Mouse (Mus musculus) hindbrain, embryonic 13.5 days (tissue): Measurements from ENCODE around the gene D17Wsu92e. TPM values are rescaled to one million over a fixed set of nuclear protein-coding genes. Genes with fewer than 3 reads are reported as not detected.

Experiments used
- ATAC-seq: fragments of 200-750 bp; cut with Nextera tagmentation; 2 replicates; pipeline ENCODE4 v1.8.0; 2017; ENCODE audit warnings: moderate TSS enrichment; ENCODE audit not compliant: low FRiP score
- H3K27ac ChIP-seq: fragments of 300-500 bp; sonication (generic); 2 replicates; pipeline ENCODE4 v1.5.1; 2015; ENCODE audit warnings: inconsistent platforms, mild to moderate bottlenecking, moderate library complexity
- H3K27me3 ChIP-seq: fragments of 300-500 bp; sonication (generic); 2 replicates; pipeline ENCODE4 v1.6.1; 2015; ENCODE audit warnings: mild to moderate bottlenecking, inconsistent platforms
- H3K36me3 ChIP-seq: fragments of 300-500 bp; sonication (generic); 2 replicates; pipeline ENCODE4 v1.6.1; 2015; ENCODE audit warnings: mild to moderate bottlenecking, inconsistent platforms
- H3K4me1 ChIP-seq: fragments of 300-500 bp; sonication (generic); replicated peaks from 2 replicates; pipeline ENCODE4 v1.6.1; 2015; ENCODE audit warnings: inconsistent platforms
- H3K4me2 ChIP-seq: fragments of 300-500 bp; sonication (generic); 2 replicates; pipeline ENCODE4 v1.6.1; 2015; ENCODE audit warnings: inconsistent platforms, mild to moderate bottlenecking, moderate library complexity
- H3K4me3 ChIP-seq: fragments of 300-500 bp; sonication (generic); 2 replicates; pipeline ENCODE4 v1.5.1; 2015; ENCODE audit warnings: mild to moderate bottlenecking, inconsistent platforms
- H3K9ac ChIP-seq: fragments of 300-500 bp; sonication (generic); 2 replicates; pipeline ENCODE4 v1.6.1; 2015; ENCODE audit warnings: mild to moderate bottlenecking, inconsistent platforms
- H3K9me3 ChIP-seq: fragments of 300-500 bp; sonication (generic); 2 replicates; pipeline ENCODE4 v1.6.1; 2016; ENCODE audit warnings: inconsistent platforms
- WGBS: fragments of 180-500 bp; shearing (Covaris S2); methylation state at CpG from one replicate; pipeline ENCODE4 v1.1.7; 2015; 5-methylcytosine and 5-hydroxymethylcytosine counted together
- polyA plus RNA-seq: library from polyadenylated mRNA; unstranded; fragments of >200 nt; fragmentation: Nextera tagmentation; extraction: Ambion mirVana; gene quantifications from 2 replicates; pipeline ENCODE4 v1.2.1, GENCODE M21; 2015

The D17Wsu92e gene
- polyA plus RNA-seq, 1 experiment from 2014 or later: 10.0 TPM

- Histone ChIP-seq H3K27me3 (no peaks in the 10 kb centered on the region), H3K9ac (peak overlapping the region; percentile 60), H3K36me3 (peaks cover 6% of the 10 kb centered on the region; the same call in 1 of the 2 replicates), H3K4me2 (peak overlapping the region; percentile 44), H3K9me3 (no peaks in the 10 kb centered on the region), H3K4me3 (no peak overlapping the region), H3K27ac (peak overlapping the region; percentile 95), H3K4me1 (peaks cover 48% of the 10 kb centered on the region)
- 23% methylated on average over 11 of the region's 11 CpGs for WGBS
- 0 out of 2 replicates have a peak, but pooled peaks have one; percentile 34 for ATAC-seq
Observed at GRCm38 (mm10) chr17:27797341-27797872, 23.0 kb downstream of the D17Wsu92e start.

- 40% methylated on average over 6 of the region's 6 CpGs for WGBS
- ATAC-seq: peak; percentile 82
Observed at GRCm38 (mm10) chr17:27796780-27797179, 23.7 kb downstream of the D17Wsu92e start.

DNA sequence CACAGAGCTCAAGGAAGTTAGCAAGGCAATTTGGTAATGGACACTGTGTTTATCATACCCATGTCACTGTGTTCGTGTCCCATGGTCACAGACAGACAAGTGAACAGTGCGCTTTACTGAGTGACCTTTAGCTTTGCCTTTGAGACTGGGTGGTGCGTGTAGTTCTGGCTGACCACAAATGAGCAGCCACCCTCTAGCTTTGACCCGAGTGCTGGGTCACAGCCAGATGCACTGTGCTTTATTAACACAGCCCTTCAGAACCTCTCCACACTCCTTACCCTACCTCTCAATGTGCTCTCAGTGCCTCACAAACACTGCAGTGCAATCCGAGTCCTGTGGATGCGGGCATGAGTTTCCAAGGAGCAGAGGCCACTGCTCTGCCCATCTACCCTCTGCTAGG is 27.3 kb downstream of the D17Wsu92e start:
- 91% methylated on average over 6 of the region's 6 CpGs for WGBS
- Histone ChIP-seq H3K27me3 (no peaks in the 10 kb centered on the region), H3K4me1 (peaks cover 29% of the 10 kb centered on the region), H3K4me3 (no peak overlapping the region), H3K9me3 (no peaks in the 10 kb centered on the region), H3K36me3 (peaks cover 15% of the 10 kb centered on the region), H3K27ac (no peak overlapping the region), H3K9ac (no peak overlapping the region), H3K4me2 (no peak overlapping the region)
- no peak for ATAC-seq

More at GRCm38 (mm10) chr17:27796780-27797179, 23.7 kb downstream of the D17Wsu92e start:
- no peak overlapping the region for H3K4me3 ChIP-seq
- peaks cover 6% of the 10 kb centered on the region; the same call in 1 of the 2 replicates for H3K36me3 ChIP-seq
- H3K9ac ChIP-seq: peak overlapping the region; percentile 60; the same call in 1 of the 2 replicates
- peak overlapping the region; percentile 44 for H3K4me2 ChIP-seq
- H3K27ac ChIP-seq: peak overlapping the region; percentile 95
- no peaks in the 10 kb centered on the region for H3K27me3 ChIP-seq
- no peaks in the 10 kb centered on the region for H3K9me3 ChIP-seq
- peaks cover 48% of the 10 kb centered on the region for H3K4me1 ChIP-seq

DNA sequence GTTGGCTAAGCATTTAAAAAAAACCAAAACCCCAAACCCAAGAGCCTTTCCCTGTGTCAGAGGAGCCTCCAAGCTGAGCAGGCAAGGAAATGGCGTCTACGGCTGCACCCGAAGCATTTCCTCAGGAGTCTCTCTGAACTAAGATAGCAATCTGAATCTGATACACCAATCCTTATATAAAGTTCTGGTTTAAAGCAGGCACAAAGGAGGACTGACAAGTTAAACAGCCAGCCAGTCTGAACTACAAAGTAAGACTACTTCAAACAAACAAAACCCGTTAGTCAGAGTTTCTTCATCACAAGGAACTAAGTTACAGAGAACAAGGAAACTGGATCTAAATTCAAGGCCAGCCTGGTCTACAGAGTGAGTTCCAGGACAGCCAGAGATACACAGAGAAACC is 27.9 kb downstream of the D17Wsu92e start:
- no peak for ATAC-seq
- Histone ChIP-seq H3K4me1 (peaks cover 23% of the 10 kb centered on the region), H3K4me2 (no peak overlapping the region), H3K27me3 (no peaks in the 10 kb centered on the region), H3K9ac (no peak overlapping the region), H3K9me3 (no peaks in the 10 kb centered on the region), H3K36me3 (peaks cover 15% of the 10 kb centered on the region), H3K4me3 (no peak overlapping the region), H3K27ac (no peak overlapping the region)
- 85% methylated on average over 4 of the region's 4 CpGs for WGBS

- 87% methylated on average over 2 of the region's 2 CpGs for WGBS
- Histone ChIP-seq H3K4me2 (no peak overlapping the region), H3K4me1 (peaks cover 14% of the 10 kb centered on the region), H3K9me3 (no peaks in the 10 kb centered on the region), H3K27me3 (no peaks in the 10 kb centered on the region), H3K36me3 (peaks cover 15% of the 10 kb centered on the region), H3K27ac (no peak overlapping the region), H3K9ac (no peak overlapping the region), H3K4me3 (no peak overlapping the region)
- no peak for ATAC-seq
Observed at GRCm38 (mm10) chr17:27791556-27791955, 28.9 kb downstream of the D17Wsu92e start.

DNA sequence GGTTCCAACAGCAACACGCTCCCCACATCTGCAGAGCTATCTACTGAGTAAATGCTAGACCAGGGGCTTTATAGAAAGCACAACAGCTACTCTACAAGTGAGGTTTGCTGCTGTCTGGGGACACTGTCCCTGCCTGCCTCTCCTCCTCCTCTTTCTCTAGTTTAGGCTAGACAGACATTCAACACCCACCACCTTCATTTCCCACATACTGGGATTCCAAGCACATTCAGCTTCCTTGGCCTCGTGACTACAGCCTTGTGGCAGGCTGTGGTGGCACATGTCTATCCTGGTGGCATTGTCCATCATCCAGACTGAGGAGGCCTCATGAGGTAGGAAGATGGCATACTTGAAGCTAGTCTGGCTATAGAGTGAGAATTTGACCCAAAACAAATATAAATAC is 29.5 kb downstream of the D17Wsu92e start:
- no peak overlapping the region for H3K27ac ChIP-seq
- no peak overlapping the region for H3K4me2 ChIP-seq
- H3K9ac ChIP-seq: no peak overlapping the region
- no peak for ATAC-seq
- no peaks in the 10 kb centered on the region for H3K27me3 ChIP-seq
- H3K36me3 ChIP-seq: peaks cover 18% of the 10 kb centered on the region
- H3K9me3 ChIP-seq: no peaks in the 10 kb centered on the region
- H3K4me1 ChIP-seq: peaks cover 8% of the 10 kb centered on the region; the same call in 1 of the 2 replicates
- WGBS: 87% methylated on average over 2 of the region's 2 CpGs
- no peak overlapping the region for H3K4me3 ChIP-seq

DNA sequence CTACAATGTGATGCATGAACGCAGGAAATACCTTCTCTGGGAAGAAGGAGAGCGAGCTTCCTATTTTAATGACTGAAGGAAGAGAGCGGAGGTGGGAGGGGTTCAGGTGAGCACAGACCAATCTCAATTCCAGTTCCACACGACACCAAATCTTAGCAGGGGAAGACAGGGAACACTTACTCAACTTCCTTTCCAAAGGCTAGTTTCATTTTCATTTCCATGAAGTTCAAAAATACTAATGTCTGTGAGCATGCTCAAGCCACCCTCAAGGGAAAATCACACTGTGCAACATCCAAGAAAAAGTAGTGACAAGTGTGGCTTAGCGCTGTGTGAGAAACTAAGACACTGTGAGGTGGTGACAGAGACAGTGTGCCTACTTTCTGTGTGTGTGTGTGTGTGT is 30.4 kb downstream of the D17Wsu92e start:
- Histone ChIP-seq H3K27me3 (no peaks in the 10 kb centered on the region), H3K36me3 (peaks cover 26% of the 10 kb centered on the region), H3K9ac (no peak overlapping the region), H3K4me1 (peaks cover 4% of the 10 kb centered on the region; the same call in 1 of the 2 replicates), H3K4me3 (no peak overlapping the region), H3K4me2 (no peak overlapping the region), H3K27ac (peak overlapping the region; percentile 18; the same call in 1 of the 2 replicates), H3K9me3 (no peaks in the 10 kb centered on the region)
- ATAC-seq: no peak
- WGBS: 91% methylated on average over 5 of the region's 5 CpGs

- Histone ChIP-seq H3K9ac (no peak overlapping the region), H3K4me1 (peaks cover 4% of the 10 kb centered on the region; the same call in 1 of the 2 replicates), H3K4me2 (no peak overlapping the region), H3K27ac (no peak overlapping the region), H3K9me3 (no peaks in the 10 kb centered on the region), H3K4me3 (no peak overlapping the region), H3K36me3 (peaks cover 40% of the 10 kb centered on the region), H3K27me3 (no peaks in the 10 kb centered on the region)
- no peak for ATAC-seq
- WGBS: 91% methylated on average over 6 of the region's 6 CpGs
Observed at GRCm38 (mm10) chr17:27788456-27789172, 31.8 kb downstream of the D17Wsu92e start.

DNA sequence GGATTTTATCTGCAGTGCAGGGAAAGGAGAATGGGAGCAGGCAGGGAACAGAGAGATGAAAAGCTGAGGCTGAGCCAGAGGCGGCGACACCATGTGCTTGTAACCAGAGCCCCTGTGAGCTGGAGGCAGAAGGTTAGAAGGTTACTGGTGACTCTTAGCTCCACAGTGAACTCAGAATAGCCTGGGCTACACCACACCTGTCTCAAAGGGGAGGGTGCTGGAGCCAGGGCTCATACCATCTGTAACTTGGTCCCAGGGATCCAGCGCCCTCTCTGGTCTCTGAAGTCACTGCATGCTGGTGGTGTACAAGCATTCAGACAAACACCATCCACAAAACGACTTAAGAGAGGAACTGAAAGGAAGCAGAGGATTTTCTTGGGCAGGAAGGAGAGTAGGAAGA is 36.9 kb downstream of the D17Wsu92e start:
- peaks cover 40% of the 10 kb centered on the region for H3K36me3 ChIP-seq
- H3K9me3 ChIP-seq: no peaks in the 10 kb centered on the region
- H3K4me2 ChIP-seq: no peak overlapping the region
- H3K9ac ChIP-seq: no peak overlapping the region
- no peaks in the 10 kb centered on the region for H3K4me1 ChIP-seq
- H3K4me3 ChIP-seq: no peak overlapping the region
- H3K27ac ChIP-seq: no peak overlapping the region
- no peak for ATAC-seq
- WGBS: 88% methylated on average over 4 of the region's 4 CpGs
- no peaks in the 10 kb centered on the region for H3K27me3 ChIP-seq

- Histone ChIP-seq H3K36me3 (peaks cover 39% of the 10 kb centered on the region), H3K27me3 (no peaks in the 10 kb centered on the region), H3K4me3 (no peak overlapping the region), H3K4me1 (no peaks in the 10 kb centered on the region), H3K9ac (no peak overlapping the region), H3K27ac (no peak overlapping the region), H3K9me3 (no peaks in the 10 kb centered on the region), H3K4me2 (no peak overlapping the region)
- WGBS: 69% methylated on average over 5 of the region's 5 CpGs
- no peak for ATAC-seq
Observed at GRCm38 (mm10) chr17:27781059-27781687, 39.3 kb downstream of the D17Wsu92e start.

DNA sequence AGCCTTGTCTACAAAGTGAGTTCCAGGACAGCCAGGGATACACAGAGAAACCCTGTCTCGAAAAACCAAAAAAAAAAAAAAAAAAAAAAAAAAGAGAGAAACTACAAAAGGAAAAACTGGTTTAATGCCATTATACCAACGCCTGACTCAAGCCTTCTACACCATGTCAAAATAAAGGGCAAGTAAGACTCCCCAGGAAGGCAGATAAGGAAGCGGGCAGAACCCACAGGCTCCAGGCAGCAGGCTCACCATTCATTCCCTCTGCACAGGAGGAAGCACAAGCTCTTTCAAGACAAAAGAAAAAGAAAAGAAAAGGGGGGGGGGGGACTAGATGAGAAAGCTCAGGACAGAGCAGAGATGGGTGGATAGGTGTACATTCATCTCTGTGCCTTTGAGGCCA is 40.7 kb downstream of the D17Wsu92e start:
- no peak overlapping the region for H3K4me3 ChIP-seq
- H3K9ac ChIP-seq: no peak overlapping the region
- H3K36me3 ChIP-seq: peaks cover 33% of the 10 kb centered on the region
- no peak for ATAC-seq
- H3K27me3 ChIP-seq: no peaks in the 10 kb centered on the region
- H3K27ac ChIP-seq: no peak overlapping the region
- no peaks in the 10 kb centered on the region for H3K9me3 ChIP-seq
- no peak overlapping the region for H3K4me2 ChIP-seq
- no peaks in the 10 kb centered on the region for H3K4me1 ChIP-seq
- 67% methylated on average over 3 of the region's 3 CpGs for WGBS

- no peaks in the 10 kb centered on the region for H3K4me1 ChIP-seq
- no peaks in the 10 kb centered on the region for H3K27me3 ChIP-seq
- no peaks in the 10 kb centered on the region for H3K9me3 ChIP-seq
- H3K4me2 ChIP-seq: no peak overlapping the region
- 96% methylated on average over 9 of the region's 9 CpGs for WGBS
- no peak overlapping the region for H3K9ac ChIP-seq
- H3K36me3 ChIP-seq: peaks cover 31% of the 10 kb centered on the region
- H3K27ac ChIP-seq: no peak overlapping the region
- ATAC-seq: no peak
- H3K4me3 ChIP-seq: no peak overlapping the region
Observed at GRCm38 (mm10) chr17:27778671-27779355, 41.6 kb downstream of the D17Wsu92e start.
